Mouse (Mus musculus) liver, embryonic 11.5 days (tissue): ENCODE data around the gene Hectd4. TPM values are rescaled to one million over a fixed set of nuclear protein-coding genes. Genes with fewer than 3 reads are reported as not detected.

Source experiments
- ATAC-seq: fragments of 200-750 bp; cut with Nextera tagmentation; replicated peaks from 2 replicates; pipeline ENCODE4 v1.8.0; 2017; ENCODE audit warnings: moderate number of reproducible peaks, mild to moderate bottlenecking, moderate TSS enrichment, moderate library complexity; ENCODE audit not compliant: low FRiP score
- DNase-seq: peaks from one replicate; pipeline ENCODE4 v3.0.0-alpha.2; 2017; ENCODE audit warnings: low spot score
- H3K27ac ChIP-seq: fragments of 300-500 bp; sonication (generic); 2 replicates; pipeline ENCODE4 v1.5.1; 2014; ENCODE audit warnings: mild to moderate bottlenecking, low read depth, low read length, control low read depth
- H3K27me3 ChIP-seq: fragments of 300-500 bp; sonication (generic); replicated peaks from 2 replicates; pipeline ENCODE4 v1.6.1; 2014; ENCODE audit warnings: low read length, mixed read lengths; ENCODE audit not compliant: control insufficient read depth, insufficient read depth
- H3K36me3 ChIP-seq: fragments of 300-500 bp; sonication (generic); 2 replicates; pipeline ENCODE4 v1.6.1; 2014; ENCODE audit warnings: mild to moderate bottlenecking, low read length, moderate library complexity, mixed read lengths; ENCODE audit not compliant: control insufficient read depth, insufficient read depth
- H3K4me1 ChIP-seq: fragments of 300-500 bp; sonication (generic); replicated peaks from 2 replicates; pipeline ENCODE4 v1.6.1; 2014; ENCODE audit warnings: low read length, mixed read lengths; ENCODE audit not compliant: control insufficient read depth, insufficient read depth
- H3K4me2 ChIP-seq: fragments of 300-500 bp; sonication (generic); 2 replicates; pipeline ENCODE4 v1.6.1; 2014; ENCODE audit warnings: mild to moderate bottlenecking, control low read depth, moderate library complexity
- H3K4me3 ChIP-seq: fragments of 300-500 bp; sonication (generic); 2 replicates; pipeline ENCODE4 v1.5.1; 2014; ENCODE audit warnings: low read depth, low read length, control low read depth
- H3K9ac ChIP-seq: fragments of 300-500 bp; sonication (generic); 2 replicates; pipeline ENCODE4 v1.6.1; 2014; ENCODE audit warnings: low read depth, low read length, control low read depth
- H3K9me3 ChIP-seq: fragments of 300-500 bp; sonication (generic); 2 replicates; pipeline ENCODE4 v1.6.1; 2016; ENCODE audit warnings: low read length, inconsistent platforms, mixed read lengths; ENCODE audit not compliant: control insufficient read depth
- WGBS: fragments of 180-500 bp; shearing (Covaris S2); extraction: QIAGEN DNeasy Blood & Tissue Kit; methylation state at CpG from one replicate; pipeline ENCODE4 v1.1.7; 2014; 5-methylcytosine and 5-hydroxymethylcytosine counted together
- polyA plus RNA-seq: library from polyadenylated mRNA; unstranded; fragments of >200 nt; fragmentation: Nextera tagmentation; extraction: Ambion mirVana; gene quantifications from 2 replicates; pipeline ENCODE4 v1.2.1, GENCODE M21; 2014

The Hectd4 gene
- polyA plus RNA-seq, 1 experiment from 2014 or later = 16.3 TPM

- H3K27ac ChIP-seq = no peak overlapping the region
- 92% methylated on average over 10 of the region's 10 CpGs for WGBS
- peaks cover 56% of the 10 kb centered on the region for H3K36me3 ChIP-seq
Observed at GRCm38 (mm10) chr5:121331731-121332130, 111.7 kb downstream of the Hectd4 start.

GRCm38 (mm10) chr5:121333976-121334375 lies 114.0 kb downstream of the Hectd4 start:
- 92% methylated on average over 9 of the region's 9 CpGs for WGBS
- no peak overlapping the region for H3K9ac ChIP-seq
- DNase-seq (no peak), ATAC-seq (no peak)
- no peak overlapping the region for H3K27ac ChIP-seq
- no peak overlapping the region for H3K4me2 ChIP-seq
- H3K9me3 ChIP-seq = no peaks in the 10 kb centered on the region
- no peaks in the 10 kb centered on the region for H3K4me1 ChIP-seq
- no peak overlapping the region for H3K4me3 ChIP-seq
- peaks cover 50% of the 10 kb centered on the region for H3K36me3 ChIP-seq
- H3K27me3 ChIP-seq = no peaks in the 10 kb centered on the region

More at GRCm38 (mm10) chr5:121331731-121332130, 111.7 kb downstream of the Hectd4 start:
- no peak for DNase-seq
- no peak for ATAC-seq
- H3K4me2 ChIP-seq = no peak overlapping the region
- H3K27me3 ChIP-seq = no peaks in the 10 kb centered on the region
- H3K9ac ChIP-seq = no peak overlapping the region
- H3K4me1 ChIP-seq = no peaks in the 10 kb centered on the region
- no peak overlapping the region for H3K4me3 ChIP-seq
- no peaks in the 10 kb centered on the region for H3K9me3 ChIP-seq

GRCm38 (mm10) chr5:121334454-121334853 lies 114.4 kb downstream of the Hectd4 start:
- 87% methylated on average over 5 of the region's 5 CpGs for WGBS
- H3K36me3 ChIP-seq = peaks cover 46% of the 10 kb centered on the region
- no peaks in the 10 kb centered on the region for H3K27me3 ChIP-seq
- no peaks in the 10 kb centered on the region for H3K9me3 ChIP-seq
- H3K9ac ChIP-seq = no peak overlapping the region
- H3K4me1 ChIP-seq = no peaks in the 10 kb centered on the region
- ATAC-seq (no peak), DNase-seq (no peak)
- no peak overlapping the region for H3K4me2 ChIP-seq
- H3K4me3 ChIP-seq = no peak overlapping the region
- no peak overlapping the region for H3K27ac ChIP-seq

- Histone ChIP-seq H3K27me3 (no peaks in the 10 kb centered on the region), H3K36me3 (peaks cover 44% of the 10 kb centered on the region), H3K4me2 (no peak overlapping the region), H3K4me1 (no peaks in the 10 kb centered on the region), H3K9me3 (no peaks in the 10 kb centered on the region), H3K27ac (no peak overlapping the region), H3K4me3 (no peak overlapping the region), H3K9ac (no peak overlapping the region)
- DNase-seq (no peak), ATAC-seq (no peak)
- WGBS = 95% methylated on average over 4 of the region's 4 CpGs
Observed at GRCm38 (mm10) chr5:121335426-121335825, 115.4 kb downstream of the Hectd4 start.

GRCm38 (mm10) chr5:121336009-121336408 lies 116.0 kb downstream of the Hectd4 start:
- H3K9me3 ChIP-seq = no peaks in the 10 kb centered on the region
- no peak overlapping the region for H3K27ac ChIP-seq
- no peak for ATAC-seq
- no peaks in the 10 kb centered on the region for H3K4me1 ChIP-seq
- no peak for DNase-seq
- no peak overlapping the region for H3K4me3 ChIP-seq
- no peak overlapping the region for H3K9ac ChIP-seq
- H3K4me2 ChIP-seq = no peak overlapping the region
- WGBS = 88% methylated on average over 3 of the region's 3 CpGs
- no peaks in the 10 kb centered on the region for H3K27me3 ChIP-seq
- H3K36me3 ChIP-seq = peaks cover 41% of the 10 kb centered on the region

GRCm38 (mm10) chr5:121336776-121337175 lies 116.8 kb downstream of the Hectd4 start:
- Histone ChIP-seq H3K4me2 (no peak overlapping the region), H3K36me3 (peaks cover 35% of the 10 kb centered on the region), H3K9me3 (no peaks in the 10 kb centered on the region), H3K4me3 (no peak overlapping the region), H3K27ac (no peak overlapping the region), H3K4me1 (no peaks in the 10 kb centered on the region), H3K27me3 (no peaks in the 10 kb centered on the region), H3K9ac (no peak overlapping the region)
- ATAC-seq (no peak), DNase-seq (no peak)
- whole genome bisulfite sequencing = 92% methylated on average over 6 of the region's 6 CpGs

- ATAC-seq (no peak), DNase-seq (no peak)
- Histone ChIP-seq H3K27ac (no peak overlapping the region), H3K4me1 (no peaks in the 10 kb centered on the region), H3K27me3 (no peaks in the 10 kb centered on the region), H3K9me3 (no peaks in the 10 kb centered on the region), H3K36me3 (peaks cover 46% of the 10 kb centered on the region), H3K4me3 (no peak overlapping the region), H3K4me2 (no peak overlapping the region), H3K9ac (no peak overlapping the region)
- 95% methylated on average over 7 of the region's 7 CpGs for WGBS
Observed at GRCm38 (mm10) chr5:121339507-121340230, 119.7 kb downstream of the Hectd4 start.

GRCm38 (mm10) chr5:121340965-121341473 lies 121.0 kb downstream of the Hectd4 start:
- Histone ChIP-seq H3K4me3 (no peak overlapping the region), H3K36me3 (peaks cover 55% of the 10 kb centered on the region), H3K4me1 (no peaks in the 10 kb centered on the region), H3K9ac (no peak overlapping the region), H3K27me3 (no peaks in the 10 kb centered on the region), H3K9me3 (no peaks in the 10 kb centered on the region), H3K27ac (no peak overlapping the region), H3K4me2 (no peak overlapping the region)
- DNase-seq (no peak), ATAC-seq (no peak)
- 48% methylated on average over 7 of the region's 7 CpGs for WGBS

GRCm38 (mm10) chr5:121342490-121342889 lies 122.5 kb downstream of the Hectd4 start:
- Histone ChIP-seq H3K9ac (no peak overlapping the region), H3K4me1 (no peaks in the 10 kb centered on the region), H3K9me3 (no peaks in the 10 kb centered on the region), H3K4me3 (no peak overlapping the region), H3K27me3 (no peaks in the 10 kb centered on the region), H3K27ac (no peak overlapping the region), H3K36me3 (peaks cover 52% of the 10 kb centered on the region), H3K4me2 (no peak overlapping the region)
- ATAC-seq (no peak), DNase-seq (no peak)
- 93% methylated on average over 11 of the region's 11 CpGs for WGBS
